Mouse (Mus musculus): ENCODE data around the gene Zfp708.

GRCm38 (mm10) chr13:67081946-67082345, 15.8 kb downstream of the Zfp708 start:
- TF ChIP-seq POLR2A (IDR thresholded peaks at IDR 0.05; ENCODE audit: borderline replicate concordance, extremely low read depth, low read depth, low read length): no peak
- TF ChIP-seq CTCF (IDR thresholded peaks at IDR 0.05; ENCODE audit: insufficient read depth, low read length): no peak

Data from lung, adult 2 months (tissue).